Mouse (Mus musculus) midbrain, embryonic 13.5 days (tissue): ENCODE measurements at regions not wholly inside any gene's neighbourhood (a gene's known extent, or its start where the extent isn't known, plus 50 kb on each side); places are given as distances from the start of the nearest gene placed in this dataset.

ENCODE experiments used
- ATAC-seq: fragments of 200-750 bp; cut with Nextera tagmentation; 2 replicates; pipeline ENCODE4 v1.8.0; 2017; ENCODE audit warnings: mild to moderate bottlenecking, moderate TSS enrichment, moderate library complexity
- H3K27ac ChIP-seq: fragments of 300-500 bp; sonication (generic); 2 replicates; pipeline ENCODE4 v1.5.1; 2015; ENCODE audit warnings: inconsistent platforms, mild to moderate bottlenecking, moderate library complexity
- H3K27me3 ChIP-seq: fragments of 300-500 bp; sonication (generic); 2 replicates; pipeline ENCODE4 v1.6.1; 2015; ENCODE audit warnings: mild to moderate bottlenecking, inconsistent platforms
- H3K36me3 ChIP-seq: fragments of 300-500 bp; sonication (generic); 2 replicates; pipeline ENCODE4 v1.6.1; 2015; ENCODE audit warnings: mild to moderate bottlenecking, inconsistent platforms
- H3K4me1 ChIP-seq: fragments of 300-500 bp; sonication (generic); replicated peaks from 2 replicates; pipeline ENCODE4 v1.6.1; 2015; ENCODE audit warnings: inconsistent platforms
- H3K4me2 ChIP-seq: fragments of 300-500 bp; sonication (generic); replicated peaks from 2 replicates; pipeline ENCODE4 v1.6.1; 2015; ENCODE audit warnings: moderate library complexity, mild to moderate bottlenecking, inconsistent platforms
- H3K4me3 ChIP-seq: fragments of 300-500 bp; sonication (generic); replicated peaks from 2 replicates; pipeline ENCODE4 v1.5.1; 2015; ENCODE audit warnings: mild to moderate bottlenecking, inconsistent platforms
- H3K9ac ChIP-seq: fragments of 300-500 bp; sonication (generic); replicated peaks from 2 replicates; pipeline ENCODE4 v1.6.1; 2015; ENCODE audit warnings: mild to moderate bottlenecking, inconsistent platforms
- H3K9me3 ChIP-seq: fragments of 300-500 bp; sonication (generic); 2 replicates; pipeline ENCODE4 v1.6.1; 2016; ENCODE audit warnings: mild to moderate bottlenecking, inconsistent platforms
- WGBS: fragments of 180-500 bp; shearing (Covaris S2); methylation state at CpG from one replicate; pipeline ENCODE4 v1.1.7; 2015; 5-methylcytosine and 5-hydroxymethylcytosine counted together

DNA sequence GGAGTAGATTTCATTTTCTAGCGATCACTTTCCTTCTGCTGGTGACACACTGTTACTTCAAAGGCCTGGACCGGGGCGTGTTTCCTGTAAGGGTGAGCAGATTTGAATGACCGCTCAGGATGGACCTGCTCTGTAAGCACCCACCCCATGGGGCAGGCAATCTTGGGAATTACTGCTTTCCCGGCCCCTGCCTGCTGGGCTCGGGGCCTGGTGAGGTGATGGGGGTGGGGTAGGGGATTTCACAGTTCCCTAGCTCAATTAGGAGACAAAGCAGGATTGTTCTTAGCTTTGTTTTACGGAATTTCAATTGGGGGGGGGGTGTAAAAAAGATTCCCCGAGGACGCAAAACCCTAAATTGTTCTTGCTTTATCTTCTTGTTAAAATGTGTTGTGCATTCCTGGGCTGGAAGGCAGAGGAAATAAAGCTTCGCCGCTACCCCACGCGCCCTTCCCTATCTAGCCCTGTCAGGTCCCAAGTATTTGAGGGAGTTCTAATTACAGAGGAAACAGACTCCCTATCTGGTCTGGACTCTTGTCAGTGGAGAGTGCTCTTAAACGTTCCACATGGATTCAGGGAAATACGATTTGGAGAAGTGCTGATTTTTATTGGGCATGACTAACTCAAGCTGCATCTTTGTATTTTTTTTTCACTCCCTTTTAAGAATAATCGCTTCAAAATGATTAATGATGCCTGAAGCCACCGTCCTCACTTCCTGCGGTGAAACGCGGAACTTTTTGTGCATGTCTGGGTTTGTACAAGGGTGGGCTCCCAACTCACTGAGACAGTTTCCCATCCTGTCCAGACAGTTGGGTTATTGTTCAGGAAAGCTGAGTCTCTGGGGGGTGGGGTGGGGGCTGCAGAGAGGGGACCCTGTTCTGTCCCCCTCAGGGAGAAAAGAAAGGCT, 194.3 kb downstream of the Enc1 start:
- peak overlapping the region; percentile 76 for H3K27ac ChIP-seq
- H3K4me1 ChIP-seq: peaks cover 57% of the 10 kb centered on the region
- 0 out of 2 replicates have a peak overlapping the region, but pooled peaks have one; percentile 2 for H3K9ac ChIP-seq
- H3K4me2 ChIP-seq: peak overlapping the region; percentile 53
- no peaks in the 10 kb centered on the region for H3K36me3 ChIP-seq
- 2% methylated on average over 20 of the region's 20 CpGs for WGBS
- no peaks in the 10 kb centered on the region for H3K9me3 ChIP-seq
- peak; percentile 62 for ATAC-seq
- H3K4me3 ChIP-seq: peak overlapping the region; percentile 31
- H3K27me3 ChIP-seq: 0 out of 2 replicates have a peak, but pooled peaks cover 8% of the 10 kb centered on the region

DNA sequence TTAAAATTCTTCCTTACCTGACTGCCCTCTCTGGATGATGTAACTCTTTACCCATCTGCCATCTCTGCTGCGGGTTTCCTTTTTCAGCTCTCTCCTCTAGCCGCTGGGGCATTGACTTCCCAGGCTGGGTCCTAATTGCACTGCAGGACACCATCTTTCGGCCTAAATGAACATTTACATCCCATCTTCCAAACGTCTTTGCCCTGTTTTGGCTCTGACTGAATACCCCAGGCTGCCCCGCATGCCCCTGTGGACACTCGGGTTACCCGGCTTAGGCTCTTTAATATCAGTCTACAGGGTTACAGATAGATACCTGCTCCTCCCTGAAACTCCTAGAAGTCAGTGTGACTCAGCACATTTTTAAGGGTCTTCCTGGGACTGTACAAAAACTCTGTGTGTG, 193.3 kb downstream of the Enc1 start:
- Histone ChIP-seq H3K4me1 (peaks cover 46% of the 10 kb centered on the region), H3K27me3 (0 out of 2 replicates have a peak, but pooled peaks cover 8% of the 10 kb centered on the region), H3K36me3 (no peaks in the 10 kb centered on the region), H3K27ac (0 out of 2 replicates have a peak overlapping the region, but pooled peaks have one; percentile 76), H3K4me3 (no peak overlapping the region), H3K9me3 (no peaks in the 10 kb centered on the region), H3K4me2 (no peak overlapping the region), H3K9ac (no peak overlapping the region)
- no peak for ATAC-seq
- 44% methylated on average over 7 of the region's 7 CpGs for WGBS

DNA sequence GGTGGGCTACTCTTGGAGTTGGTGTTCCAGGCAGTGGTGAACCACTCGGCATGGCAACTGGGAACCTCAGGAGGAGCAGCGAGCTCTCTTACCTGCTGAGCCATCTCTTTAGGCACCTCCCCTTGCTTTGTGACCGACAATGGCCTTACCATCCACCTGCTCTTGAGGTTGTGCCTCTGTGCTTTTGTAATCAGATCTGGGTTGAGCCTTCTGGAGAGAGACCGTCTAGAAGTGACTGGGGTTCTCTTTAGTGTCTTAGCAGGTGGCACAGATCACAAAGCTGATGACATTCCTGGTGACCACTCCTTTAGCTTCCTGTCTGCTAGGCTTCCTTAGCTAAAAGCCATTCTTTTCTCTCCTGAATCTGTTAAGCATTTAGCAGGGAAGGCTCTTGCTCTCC, 191.7 kb downstream of the Enc1 start:
- H3K9me3 ChIP-seq: no peaks in the 10 kb centered on the region
- 0 out of 2 replicates have a peak, but pooled peaks cover 8% of the 10 kb centered on the region for H3K27me3 ChIP-seq
- H3K36me3 ChIP-seq: no peaks in the 10 kb centered on the region
- no peak overlapping the region for H3K27ac ChIP-seq
- H3K4me1 ChIP-seq: peaks cover 36% of the 10 kb centered on the region
- H3K4me3 ChIP-seq: no peak overlapping the region
- no peak overlapping the region for H3K4me2 ChIP-seq
- H3K9ac ChIP-seq: no peak overlapping the region
- no peak for ATAC-seq
- 37% methylated on average over 4 of the region's 4 CpGs for WGBS

DNA sequence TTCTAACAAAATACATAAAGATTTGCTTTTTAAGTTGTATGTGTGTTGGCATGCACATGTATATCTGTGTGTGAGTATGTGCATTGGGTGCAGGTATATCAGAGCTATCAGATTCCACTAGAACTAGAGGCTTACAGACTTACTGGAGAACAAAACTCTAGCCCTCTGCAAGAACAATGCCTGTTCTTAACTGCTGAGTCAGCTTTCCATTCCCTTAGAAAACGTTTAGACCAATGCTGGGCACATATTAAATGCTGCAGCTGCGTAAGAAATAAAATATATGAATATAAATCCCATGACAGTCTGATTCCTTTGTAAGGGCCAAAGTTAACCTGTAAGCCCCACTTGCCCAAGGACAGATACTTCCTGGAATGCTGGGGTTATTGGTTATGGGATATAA, 190.0 kb downstream of the Enc1 start:
- Histone ChIP-seq H3K4me1 (peaks cover 19% of the 10 kb centered on the region), H3K27me3 (0 out of 2 replicates have a peak, but pooled peaks cover 8% of the 10 kb centered on the region), H3K36me3 (no peaks in the 10 kb centered on the region), H3K4me2 (no peak overlapping the region), H3K9ac (no peak overlapping the region), H3K9me3 (no peaks in the 10 kb centered on the region), H3K27ac (no peak overlapping the region), H3K4me3 (no peak overlapping the region)
- ATAC-seq: no peak
- WGBS: 52% methylated on average over 2 of the region's 2 CpGs

- Histone ChIP-seq H3K4me2 (no peak overlapping the region), H3K27ac (no peak overlapping the region), H3K4me3 (no peak overlapping the region), H3K36me3 (no peaks in the 10 kb centered on the region), H3K9ac (no peak overlapping the region), H3K27me3 (0 out of 2 replicates have a peak, but pooled peaks cover 4% of the 10 kb centered on the region), H3K4me1 (peaks cover 4% of the 10 kb centered on the region; the same call in 1 of the 2 replicates), H3K9me3 (no peaks in the 10 kb centered on the region)
- WGBS: 55% methylated on average over 6 of the region's 6 CpGs
- no peak for ATAC-seq
Observed at GRCm38 (mm10) chr13:97428163-97428562, 187.3 kb downstream of the Enc1 start.

GRCm38 (mm10) chr13:97427537-97427936, 186.6 kb downstream of the Enc1 start:
- Histone ChIP-seq H3K4me3 (no peak overlapping the region), H3K36me3 (no peaks in the 10 kb centered on the region), H3K9me3 (no peaks in the 10 kb centered on the region), H3K27me3 (0 out of 2 replicates have a peak, but pooled peaks cover 3% of the 10 kb centered on the region), H3K4me2 (no peak overlapping the region), H3K9ac (no peak overlapping the region), H3K4me1 (peaks cover 4% of the 10 kb centered on the region; the same call in 1 of the 2 replicates), H3K27ac (no peak overlapping the region)
- no peak for ATAC-seq
- WGBS: 80% methylated on average over 4 of the region's 4 CpGs

DNA sequence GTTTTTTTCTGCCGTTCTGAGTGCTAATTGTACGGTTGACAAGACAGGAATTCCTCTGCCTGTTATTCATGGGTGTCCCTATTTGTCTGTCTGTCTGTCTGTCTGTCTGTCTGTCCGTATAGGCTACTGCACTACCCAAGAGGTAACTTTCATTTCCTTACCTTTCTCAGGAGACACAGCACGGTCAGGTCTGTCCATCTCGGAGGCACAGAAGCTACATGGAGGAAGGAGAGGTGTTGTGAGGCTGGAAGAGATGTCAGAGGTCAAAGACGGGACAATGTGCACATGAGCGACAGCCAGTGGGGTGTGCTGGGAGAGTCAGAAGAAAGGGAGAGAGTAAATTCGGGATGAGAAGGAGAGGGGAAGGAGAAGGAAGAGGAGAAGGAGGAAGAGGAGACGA, 184.8 kb downstream of the Enc1 start:
- Histone ChIP-seq H3K9me3 (no peaks in the 10 kb centered on the region), H3K4me2 (no peak overlapping the region), H3K4me3 (no peak overlapping the region), H3K9ac (no peak overlapping the region), H3K4me1 (peaks cover 4% of the 10 kb centered on the region; the same call in 1 of the 2 replicates), H3K27me3 (peaks cover 2% of the 10 kb centered on the region; the same call in 1 of the 2 replicates), H3K36me3 (no peaks in the 10 kb centered on the region), H3K27ac (no peak overlapping the region)
- no peak for ATAC-seq
- 88% methylated on average over 9 of the region's 9 CpGs for WGBS

GRCm38 (mm10) chr13:97423911-97424310, 183.0 kb downstream of the Enc1 start:
- Histone ChIP-seq H3K4me1 (peaks cover 4% of the 10 kb centered on the region; the same call in 1 of the 2 replicates), H3K27me3 (peaks cover 2% of the 10 kb centered on the region; the same call in 1 of the 2 replicates), H3K4me3 (no peak overlapping the region), H3K27ac (no peak overlapping the region), H3K9ac (no peak overlapping the region), H3K4me2 (no peak overlapping the region), H3K36me3 (no peaks in the 10 kb centered on the region), H3K9me3 (no peaks in the 10 kb centered on the region)
- no peak for ATAC-seq
- 68% methylated on average over 6 of the region's 6 CpGs for WGBS

DNA sequence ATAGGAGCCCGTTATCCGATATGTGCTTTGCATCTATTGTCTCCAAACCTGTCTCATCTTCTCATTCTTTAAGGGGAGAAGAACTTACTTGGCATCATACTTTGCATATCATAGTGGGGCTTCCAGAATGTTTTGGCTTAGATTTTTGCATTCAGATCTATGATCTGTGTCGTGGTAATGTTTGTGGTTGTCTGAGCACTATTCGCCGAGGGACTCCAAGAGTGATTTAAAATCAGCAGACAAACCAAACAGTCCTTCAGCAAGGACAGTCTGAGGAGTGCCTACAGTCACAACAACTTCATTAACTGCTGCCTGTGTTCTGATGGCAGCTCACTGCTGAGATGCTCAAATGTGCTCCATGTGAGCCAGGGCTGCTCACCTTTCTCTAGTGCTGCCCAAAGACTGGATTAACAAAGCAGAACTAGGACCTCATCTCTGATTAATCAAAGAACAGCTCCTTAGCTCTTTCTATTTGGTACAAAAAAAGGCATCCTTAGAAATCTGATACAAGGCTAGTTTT, 182.5 kb downstream of the Enc1 start:
- Histone ChIP-seq H3K9ac (no peak overlapping the region), H3K4me1 (peaks cover 4% of the 10 kb centered on the region; the same call in 1 of the 2 replicates), H3K9me3 (no peaks in the 10 kb centered on the region), H3K4me3 (no peak overlapping the region), H3K36me3 (no peaks in the 10 kb centered on the region), H3K4me2 (no peak overlapping the region), H3K27me3 (peaks cover 2% of the 10 kb centered on the region; the same call in 1 of the 2 replicates), H3K27ac (no peak overlapping the region)
- 73% methylated on average over 5 of the region's 5 CpGs for WGBS
- ATAC-seq: no peak

GRCm38 (mm10) chr13:97422897-97423296, 182.0 kb downstream of the Enc1 start:
- Histone ChIP-seq H3K4me1 (peaks cover 4% of the 10 kb centered on the region; the same call in 1 of the 2 replicates), H3K27ac (no peak overlapping the region), H3K4me3 (no peak overlapping the region), H3K36me3 (no peaks in the 10 kb centered on the region), H3K4me2 (no peak overlapping the region), H3K9ac (no peak overlapping the region), H3K27me3 (peaks cover 2% of the 10 kb centered on the region; the same call in 1 of the 2 replicates), H3K9me3 (no peaks in the 10 kb centered on the region)
- ATAC-seq: no peak
- 75% methylated on average over 7 of the region's 7 CpGs for WGBS

- peaks cover 2% of the 10 kb centered on the region; the same call in 1 of the 2 replicates for H3K27me3 ChIP-seq
- ATAC-seq: no peak
- no peak overlapping the region for H3K27ac ChIP-seq
- no peak overlapping the region for H3K4me2 ChIP-seq
- no peaks in the 10 kb centered on the region for H3K9me3 ChIP-seq
- no peak overlapping the region for H3K4me3 ChIP-seq
- WGBS: 84% methylated on average over 3 of the region's 3 CpGs
- H3K4me1 ChIP-seq: peaks cover 4% of the 10 kb centered on the region; the same call in 1 of the 2 replicates
- no peaks in the 10 kb centered on the region for H3K36me3 ChIP-seq
- H3K9ac ChIP-seq: no peak overlapping the region
Observed at GRCm38 (mm10) chr13:97421831-97422230, 180.9 kb downstream of the Enc1 start.

DNA sequence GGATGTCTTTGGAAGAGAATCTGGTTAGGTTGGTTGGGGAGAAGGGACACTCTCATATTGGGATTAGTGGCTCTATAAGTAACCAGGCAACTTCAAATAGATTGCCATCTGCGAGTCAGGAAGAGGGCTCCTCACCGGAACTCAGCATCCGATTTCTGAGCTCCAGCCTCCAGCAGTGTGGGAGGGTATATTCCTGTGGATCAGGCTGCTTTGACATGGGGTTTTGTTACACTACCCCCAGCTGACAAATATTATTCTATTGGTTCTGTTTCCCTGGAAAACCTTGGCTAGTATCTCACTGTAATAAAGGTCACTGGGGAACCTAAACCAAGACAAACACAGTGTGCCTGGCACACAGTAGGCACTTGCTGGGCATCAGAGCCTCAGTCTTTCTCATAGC, 179.9 kb downstream of the Enc1 start:
- H3K27me3 ChIP-seq: peaks cover 2% of the 10 kb centered on the region; the same call in 1 of the 2 replicates
- no peaks in the 10 kb centered on the region for H3K36me3 ChIP-seq
- no peak overlapping the region for H3K9ac ChIP-seq
- 77% methylated on average over 3 of the region's 3 CpGs for WGBS
- no peaks in the 10 kb centered on the region for H3K9me3 ChIP-seq
- H3K4me3 ChIP-seq: no peak overlapping the region
- H3K4me1 ChIP-seq: peaks cover 4% of the 10 kb centered on the region; the same call in 1 of the 2 replicates
- H3K4me2 ChIP-seq: no peak overlapping the region
- no peak overlapping the region for H3K27ac ChIP-seq
- no peak for ATAC-seq
